Mouse (Mus musculus): ENCODE data around the gene Adarb1. TPM values are rescaled to one million over a fixed set of nuclear protein-coding genes. Genes with fewer than 3 reads are reported as not detected.

Adarb1 gene
- polyA plus RNA-seq, 1 experiment from 2014 or later, result 6.9 TPM

GRCm38 (mm10) chr10:77240764-77241163 lies 177.3 kb downstream of the Adarb1 start:
- Histone ChIP-seq H3K27me3 (ENCODE audit: control insufficient read depth, insufficient read depth, low read length) (no peaks in the 10 kb centered on the region), H3K27ac (replicated peaks) (no peak overlapping the region; the same call in 1 of the 2 replicates), H3K4me1 (replicated peaks; ENCODE audit: control insufficient read depth, insufficient read depth) (peaks cover 2% of the 10 kb centered on the region; the same call in 1 of the 2 replicates), H3K4me3 (ENCODE audit: low read depth, low read length) (no peak overlapping the region), H3K9ac (ENCODE audit: low read length) (no peak overlapping the region), H3K9me3 (ENCODE audit: control insufficient read depth, low read length) (no peaks in the 10 kb centered on the region), H3K36me3 (ENCODE audit: control insufficient read depth, insufficient read depth, low read length) (no peaks in the 10 kb centered on the region), H3K4me2 (replicated peaks; ENCODE audit: low read depth) (no peak overlapping the region)
- WGBS, result 52% methylated on average over 8 of the region's 8 CpGs
- no peak for DNase-seq (ENCODE audit: low spot score)
- no peak for TF ChIP-seq CTCF (IDR thresholded peaks at IDR 0.05; ENCODE audit: low read depth)
- TF ChIP-seq EP300 (optimal IDR thresholded peaks at IDR 0.05), result no peak
- ATAC-seq (ENCODE audit: low FRiP score, low TSS enrichment), result no peak

Other genes with a start within 250 kb of the Adarb1 start
- gene Pofut2, start 159.1 kb downstream of the Adarb1 start, polyA plus RNA-seq (2015; fragmentation: Nextera tagmentation; extraction: Ambion mirVana), result 50.7 and 54.0 TPM in 2 replicates
- 25.2 and 28.8 TPM in 2 replicates for gene Fam207a, start 97.5 kb upstream of the Adarb1 start, polyA plus RNA-seq (2015; fragmentation: Nextera tagmentation; extraction: Ambion mirVana)
- gene Itgb2, start 112.0 kb upstream of the Adarb1 start, polyA plus RNA-seq (2015; fragmentation: Nextera tagmentation; extraction: Ambion mirVana), result 1.3 TPM in 2 replicates
- 278 and 317 TPM in 2 replicates for gene Pttg1ip, start 163.4 kb upstream of the Adarb1 start, polyA plus RNA-seq (2015; fragmentation: Nextera tagmentation; extraction: Ambion mirVana)
- gene Sumo3, start 187.8 kb upstream of the Adarb1 start, polyA plus RNA-seq (2015; fragmentation: Nextera tagmentation; extraction: Ambion mirVana), result 232 and 239 TPM in 2 replicates
- gene Gm49325, start 187.9 kb upstream of the Adarb1 start, polyA plus RNA-seq (2015; fragmentation: Nextera tagmentation; extraction: Ambion mirVana), result 12.6 and 17.3 TPM in 2 replicates
- gene Ube2g2, start 204.0 kb upstream of the Adarb1 start, polyA plus RNA-seq (2015; fragmentation: Nextera tagmentation; extraction: Ambion mirVana), result 53.8 and 54.5 TPM in 2 replicates

All from stomach, postnatal 0 days (tissue).